Mouse (Mus musculus): Measurements from ENCODE around the gene Limk2. TPM values are rescaled to one million over a fixed set of nuclear protein-coding genes. Genes with fewer than 3 reads are reported as not detected.

Limk2 gene
- 40.1 and 70.5 TPM in 2 replicates for polyA plus RNA-seq (2012; rRNA removed)

DNA sequence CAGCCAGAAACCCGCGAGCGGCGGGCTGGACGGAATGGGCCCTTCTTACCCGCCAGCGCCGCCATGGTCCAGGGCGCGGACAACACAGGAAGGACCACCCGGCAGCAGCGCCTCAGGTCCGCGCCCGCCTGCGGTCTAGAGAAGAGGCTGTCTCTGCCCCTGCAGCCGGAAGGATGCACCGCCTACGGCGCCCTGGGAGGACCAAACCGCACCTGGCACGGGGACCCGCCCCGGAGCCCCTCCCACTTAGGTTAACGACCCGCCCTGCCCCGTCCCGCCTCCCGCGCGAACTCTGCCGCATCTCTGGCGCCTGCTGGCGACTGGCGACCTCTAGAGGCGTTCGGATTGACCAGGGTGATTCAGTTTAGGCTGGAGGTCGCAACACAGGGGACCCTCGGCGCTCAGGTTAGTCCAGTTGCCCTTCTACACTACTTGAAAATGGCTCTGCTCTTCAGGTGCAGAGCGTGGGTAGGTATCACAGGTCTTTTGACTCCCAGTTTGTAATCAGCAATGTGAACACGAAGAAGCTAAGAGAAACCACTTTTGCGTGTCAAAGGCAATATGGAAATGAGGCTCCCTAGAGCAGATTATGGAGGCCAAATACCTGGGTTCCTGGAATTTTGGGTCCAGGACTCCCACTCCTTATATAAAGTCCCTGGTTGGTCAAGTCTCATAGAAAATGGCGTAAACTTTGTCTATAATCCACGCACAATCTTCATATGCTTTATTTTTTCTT, at the start of gene Limk2:
TSS of gene Limk2 (minus strand) at position 193 of the 736 bp plus-strand sequence.
- Histone ChIP-seq H3K27ac (ENCODE audit: insufficient read depth, low read depth, low read length) (peak within 1 kb of the TSS; percentile 35), H3K36me3 (ENCODE audit: control insufficient read depth, insufficient read depth, low read length) (no peaks in the 10 kb centered on the region), H3K4me3 (ENCODE audit: low read depth, low read length) (peak within 1 kb of the TSS; percentile 82), H3K27me3 (ENCODE audit: control insufficient read depth, insufficient read depth, low read length) (no peaks in the 10 kb centered on the region), H3K4me1 (ENCODE audit: control insufficient read depth, insufficient read depth, insufficient read length, low read length) (peaks cover 2% of the 10 kb centered on the region; the same call in 1 of the 2 replicates)
- TF ChIP-seq CTCF (IDR thresholded peaks at IDR 0.05; ENCODE audit: extremely low read depth, insufficient read length, insufficient replicate concordance, low read depth, low read length), result peak; percentile 83; the same call in 1 of the 2 replicates
- TF ChIP-seq POLR2A (IDR thresholded peaks at IDR 0.05; ENCODE audit: low read depth, low read length), result no peak; the same call in none of the 2 replicates
- 3% methylated on average over 45 of the region's 45 CpGs for WGBS

DNA sequence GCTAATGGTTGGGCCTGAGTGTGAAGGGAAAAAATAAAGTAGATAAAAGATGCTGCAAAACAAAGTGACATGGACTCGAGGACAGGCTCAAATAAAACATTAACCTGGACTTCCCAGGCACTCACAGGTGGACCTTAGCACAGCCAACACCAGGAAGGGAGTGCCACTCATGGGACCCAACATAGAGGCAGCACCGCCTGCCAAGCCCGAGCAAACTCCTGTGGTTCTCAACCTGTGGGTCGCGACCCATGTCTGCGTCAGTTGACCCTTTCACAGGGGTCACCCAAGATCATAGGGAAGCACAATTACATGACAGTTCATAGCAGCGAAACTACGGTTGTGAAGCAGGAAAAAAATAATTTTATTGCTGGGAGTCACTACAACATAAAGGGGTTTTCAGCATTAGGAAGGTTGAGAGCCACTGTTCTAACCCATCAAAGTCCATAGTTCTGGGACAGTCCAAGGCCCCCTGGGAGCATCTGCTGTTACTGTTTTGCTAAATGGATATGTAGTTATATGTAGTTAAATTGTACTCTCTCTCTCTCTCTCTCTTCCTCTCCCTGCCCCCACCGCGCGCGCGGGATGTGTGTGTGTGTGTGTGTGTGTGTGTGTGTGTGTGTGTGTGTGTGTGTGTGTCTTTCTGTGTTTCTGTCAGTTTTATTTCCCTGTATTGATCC, 49.6 kb upstream of the Limk2 start:
- no peaks in the 10 kb centered on the region for H3K27me3 ChIP-seq (ENCODE audit: control insufficient read depth, insufficient read depth, low read length)
- H3K4me3 ChIP-seq (ENCODE audit: low read depth, low read length), result peak overlapping the region; percentile 11; the same call in 1 of the 2 replicates
- H3K36me3 ChIP-seq (ENCODE audit: control insufficient read depth, insufficient read depth, low read length), result 0 out of 2 replicates have a peak, but pooled peaks cover 2% of the 10 kb centered on the region
- H3K4me1 ChIP-seq (ENCODE audit: control insufficient read depth, insufficient read depth, insufficient read length, low read length), result peaks cover 15% of the 10 kb centered on the region; the same call in 1 of the 2 replicates
- WGBS, result 21% methylated on average over 13 of the region's 13 CpGs
- TF ChIP-seq POLR2A (IDR thresholded peaks at IDR 0.05; ENCODE audit: low read depth, low read length), result peak; percentile 32; the same call in 1 of the 2 replicates
- TF ChIP-seq CTCF (IDR thresholded peaks at IDR 0.05; ENCODE audit: extremely low read depth, insufficient read length, insufficient replicate concordance, low read depth, low read length), result no peak
- H3K27ac ChIP-seq (ENCODE audit: insufficient read depth, low read depth, low read length), result peak overlapping the region; percentile 86

DNA sequence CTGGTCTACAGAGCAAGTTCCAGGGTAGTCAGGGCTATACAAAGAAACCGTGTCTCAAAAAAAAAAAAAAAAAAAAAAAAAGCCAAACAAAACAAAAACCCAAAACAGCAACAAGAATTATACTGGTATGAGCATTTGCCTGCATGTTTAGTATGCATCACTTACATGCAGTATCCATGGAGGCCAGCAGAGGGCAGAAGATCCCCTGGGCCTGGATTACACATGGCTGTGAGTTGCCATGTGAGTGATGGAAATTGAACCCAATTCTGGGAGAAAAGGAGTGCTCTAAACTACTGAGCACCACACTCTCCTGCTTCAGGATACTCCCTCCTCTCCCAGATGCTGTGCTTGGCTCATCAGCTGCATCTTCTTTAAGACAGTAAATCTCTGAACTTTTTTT, 47.4 kb upstream of the Limk2 start:
- TF ChIP-seq POLR2A (IDR thresholded peaks at IDR 0.05; ENCODE audit: low read depth, low read length) (no peak), CTCF (IDR thresholded peaks at IDR 0.05; ENCODE audit: extremely low read depth, insufficient read length, insufficient replicate concordance, low read depth, low read length) (peak; percentile 80; the same call in 1 of the 2 replicates)
- 0 out of 2 replicates have a peak, but pooled peaks cover 2% of the 10 kb centered on the region for H3K36me3 ChIP-seq (ENCODE audit: control insufficient read depth, insufficient read depth, low read length)
- WGBS, result 21% methylated on average over 1 of the region's 1 CpGs
- H3K27me3 ChIP-seq (ENCODE audit: control insufficient read depth, insufficient read depth, low read length), result no peaks in the 10 kb centered on the region
- H3K27ac ChIP-seq (ENCODE audit: insufficient read depth, low read depth, low read length), result no peak overlapping the region
- peaks cover 17% of the 10 kb centered on the region; the same call in 1 of the 2 replicates for H3K4me1 ChIP-seq (ENCODE audit: control insufficient read depth, insufficient read depth, insufficient read length, low read length)
- no peak overlapping the region for H3K4me3 ChIP-seq (ENCODE audit: low read depth, low read length)

DNA sequence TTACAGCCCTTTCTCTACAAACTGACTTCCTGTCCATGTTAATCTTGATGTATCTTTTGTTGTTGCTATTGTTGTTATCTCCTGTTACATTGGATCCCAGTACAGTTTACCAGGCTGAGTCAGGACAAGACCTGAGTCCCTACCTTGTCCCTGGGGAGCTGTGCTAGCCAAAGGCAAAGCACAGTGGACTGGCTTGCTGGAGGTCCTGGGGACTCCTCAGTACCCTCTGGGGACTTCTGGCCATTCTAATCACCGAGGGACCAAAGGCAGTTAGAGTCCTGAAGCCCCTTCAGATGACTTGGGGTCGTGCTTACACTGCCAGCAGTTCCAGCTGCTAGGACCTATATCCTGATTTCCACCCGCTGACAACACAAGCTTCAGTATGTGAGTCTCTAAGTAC, 45.5 kb upstream of the Limk2 start:
- TF ChIP-seq CTCF (IDR thresholded peaks at IDR 0.05; ENCODE audit: extremely low read depth, insufficient read length, insufficient replicate concordance, low read depth, low read length), result no peak
- no peak for TF ChIP-seq POLR2A (IDR thresholded peaks at IDR 0.05; ENCODE audit: low read depth, low read length)
- 97% methylated on average over 3 of the region's 3 CpGs for WGBS
- Histone ChIP-seq H3K36me3 (ENCODE audit: control insufficient read depth, insufficient read depth, low read length) (0 out of 2 replicates have a peak, but pooled peaks cover 2% of the 10 kb centered on the region), H3K4me1 (ENCODE audit: control insufficient read depth, insufficient read depth, insufficient read length, low read length) (peaks cover 20% of the 10 kb centered on the region), H3K27ac (ENCODE audit: insufficient read depth, low read depth, low read length) (no peak overlapping the region), H3K27me3 (ENCODE audit: control insufficient read depth, insufficient read depth, low read length) (no peaks in the 10 kb centered on the region), H3K4me3 (ENCODE audit: low read depth, low read length) (no peak overlapping the region)

DNA sequence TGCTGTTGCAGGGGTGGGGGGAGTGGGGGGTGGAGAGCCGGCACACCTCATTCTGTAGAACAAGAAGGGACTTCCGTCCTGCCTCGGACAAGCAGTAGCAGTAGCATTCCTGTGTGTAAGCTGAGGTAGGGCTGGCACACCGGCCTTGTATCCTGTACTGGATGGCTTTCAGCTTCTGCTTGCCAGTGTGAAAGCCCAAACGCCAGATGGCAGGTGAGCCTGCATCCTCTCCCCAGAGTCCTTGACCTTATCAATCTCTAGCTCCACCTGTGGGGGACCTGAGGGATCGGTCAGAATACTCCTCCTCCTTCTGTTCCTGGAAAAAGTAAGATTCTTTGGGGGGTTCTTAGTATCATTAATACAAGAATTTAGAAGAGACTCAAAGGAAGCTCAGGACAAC, 44.5 kb upstream of the Limk2 start:
- 0 out of 2 replicates have a peak overlapping the region, but pooled peaks have one; percentile 13 for H3K27ac ChIP-seq (ENCODE audit: insufficient read depth, low read depth, low read length)
- TF ChIP-seq CTCF (IDR thresholded peaks at IDR 0.05; ENCODE audit: extremely low read depth, insufficient read length, insufficient replicate concordance, low read depth, low read length) (no peak), POLR2A (IDR thresholded peaks at IDR 0.05; ENCODE audit: low read depth, low read length) (no peak)
- WGBS, result 29% methylated on average over 6 of the region's 6 CpGs

DNA sequence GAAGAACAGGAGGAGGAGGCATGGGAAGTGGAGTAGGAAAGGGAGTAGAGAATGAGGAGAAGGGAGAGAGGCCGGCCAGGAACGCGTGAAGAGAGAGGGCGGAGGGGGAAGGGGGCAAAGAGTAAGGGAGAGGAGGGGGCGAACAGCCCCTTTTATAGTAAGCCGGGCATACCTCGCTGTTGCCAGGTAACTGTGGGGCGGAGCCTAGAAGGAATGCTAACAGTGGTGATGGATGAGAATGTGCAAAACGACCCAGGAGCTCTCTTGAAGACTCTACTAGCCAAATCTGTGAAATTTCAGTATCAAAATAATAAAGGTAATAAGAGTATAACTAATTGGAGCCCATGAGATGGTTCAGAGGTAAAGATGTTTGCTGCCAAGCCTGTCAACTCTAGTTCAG, 43.8 kb upstream of the Limk2 start:
- WGBS, result 0% methylated on average over 9 of the region's 9 CpGs
- Histone ChIP-seq H3K27me3 (ENCODE audit: control insufficient read depth, insufficient read depth, low read length) (no peaks in the 10 kb centered on the region), H3K36me3 (ENCODE audit: control insufficient read depth, insufficient read depth, low read length) (0 out of 2 replicates have a peak, but pooled peaks cover 2% of the 10 kb centered on the region), H3K27ac (ENCODE audit: insufficient read depth, low read depth, low read length) (peak overlapping the region; percentile 79), H3K4me1 (ENCODE audit: control insufficient read depth, insufficient read depth, insufficient read length, low read length) (peaks cover 13% of the 10 kb centered on the region), H3K4me3 (ENCODE audit: low read depth, low read length) (peak overlapping the region; percentile 75)
- no peak for TF ChIP-seq CTCF (IDR thresholded peaks at IDR 0.05; ENCODE audit: extremely low read depth, insufficient read length, insufficient replicate concordance, low read depth, low read length)
- no peak for TF ChIP-seq POLR2A (IDR thresholded peaks at IDR 0.05; ENCODE audit: low read depth, low read length)

More for the DNA sequence above, 44.5 kb upstream of the Limk2 start:
- Histone ChIP-seq H3K4me1 (ENCODE audit: control insufficient read depth, insufficient read depth, insufficient read length, low read length) (peaks cover 15% of the 10 kb centered on the region), H3K27me3 (ENCODE audit: control insufficient read depth, insufficient read depth, low read length) (no peaks in the 10 kb centered on the region), H3K36me3 (ENCODE audit: control insufficient read depth, insufficient read depth, low read length) (0 out of 2 replicates have a peak, but pooled peaks cover 2% of the 10 kb centered on the region), H3K4me3 (ENCODE audit: low read depth, low read length) (peak overlapping the region; percentile 16; the same call in 1 of the 2 replicates)
